Mouse (Mus musculus): ENCODE measurements around the gene B130006D01Rik. TPM values are rescaled to one million over a fixed set of nuclear protein-coding genes. Genes with fewer than 3 reads are reported as not detected.

B130006D01Rik gene
- polyA plus RNA-seq, 1 experiment from 2014 or later, result 1.6 TPM

- no peaks in the 10 kb centered on the region for H3K4me1 ChIP-seq (replicated peaks; ENCODE audit: control insufficient read depth, insufficient read depth, low read length)
- DNase-seq (ENCODE audit: low spot score), result no peak
- H3K27me3 ChIP-seq (replicated peaks; ENCODE audit: control insufficient read depth, insufficient read depth, low read length), result no peaks in the 10 kb centered on the region
- H3K9me3 ChIP-seq (ENCODE audit: control insufficient read depth, low read length), result no peaks in the 10 kb centered on the region
- H3K4me2 ChIP-seq, result no peak overlapping the region
- ATAC-seq (replicated peaks; ENCODE audit: low FRiP score), result no peak
- 88% methylated on average over 10 of the region's 10 CpGs for WGBS
- no peak overlapping the region for H3K27ac ChIP-seq (ENCODE audit: low read depth, low read length)
- H3K36me3 ChIP-seq (ENCODE audit: control insufficient read depth, insufficient read depth, low read length), result no peaks in the 10 kb centered on the region
- H3K4me3 ChIP-seq (ENCODE audit: low read depth, low read length), result no peak overlapping the region
- no peak overlapping the region for H3K9ac ChIP-seq (ENCODE audit: low read depth, low read length)
Measured at GRCm38 (mm10) chr11:95769208-95769607, 45.8 kb downstream of the B130006D01Rik start.

GRCm38 (mm10) chr11:95770720-95771364 lies 47.5 kb downstream of the B130006D01Rik start:
- no peak overlapping the region for H3K9ac ChIP-seq (ENCODE audit: low read depth, low read length)
- DNase-seq (ENCODE audit: low spot score) (no peak), ATAC-seq (replicated peaks; ENCODE audit: low FRiP score) (no peak)
- H3K27ac ChIP-seq (ENCODE audit: low read depth, low read length), result no peak overlapping the region
- H3K9me3 ChIP-seq (ENCODE audit: control insufficient read depth, low read length), result no peaks in the 10 kb centered on the region
- WGBS, result 66% methylated on average over 9 of the region's 9 CpGs
- no peaks in the 10 kb centered on the region for H3K4me1 ChIP-seq (replicated peaks; ENCODE audit: control insufficient read depth, insufficient read depth, low read length)
- no peaks in the 10 kb centered on the region for H3K27me3 ChIP-seq (replicated peaks; ENCODE audit: control insufficient read depth, insufficient read depth, low read length)
- no peak overlapping the region for H3K4me2 ChIP-seq
- H3K36me3 ChIP-seq (ENCODE audit: control insufficient read depth, insufficient read depth, low read length), result no peaks in the 10 kb centered on the region
- no peak overlapping the region for H3K4me3 ChIP-seq (ENCODE audit: low read depth, low read length)

- no peaks in the 10 kb centered on the region for H3K36me3 ChIP-seq (ENCODE audit: control insufficient read depth, insufficient read depth, low read length)
- DNase-seq (ENCODE audit: low spot score) (no peak), ATAC-seq (replicated peaks; ENCODE audit: low FRiP score) (no peak)
- no peak overlapping the region for H3K27ac ChIP-seq (ENCODE audit: low read depth, low read length)
- H3K9me3 ChIP-seq (ENCODE audit: control insufficient read depth, low read length), result no peaks in the 10 kb centered on the region
- no peaks in the 10 kb centered on the region for H3K27me3 ChIP-seq (replicated peaks; ENCODE audit: control insufficient read depth, insufficient read depth, low read length)
- H3K4me3 ChIP-seq (ENCODE audit: low read depth, low read length), result no peak overlapping the region
- no peak overlapping the region for H3K9ac ChIP-seq (ENCODE audit: low read depth, low read length)
- H3K4me2 ChIP-seq, result no peak overlapping the region
- 0 out of 2 replicates have a peak, but pooled peaks cover under 1% of the 10 kb centered on the region for H3K4me1 ChIP-seq (replicated peaks; ENCODE audit: control insufficient read depth, insufficient read depth, low read length)
- 85% methylated on average over 8 of the region's 8 CpGs for WGBS
Measured at GRCm38 (mm10) chr11:95771665-95772064, 48.3 kb downstream of the B130006D01Rik start.

GRCm38 (mm10) chr11:95773264-95773663 lies 49.9 kb downstream of the B130006D01Rik start:
- WGBS, result 81% methylated on average over 3 of the region's 3 CpGs
- peaks cover 15% of the 10 kb centered on the region for H3K4me1 ChIP-seq (replicated peaks; ENCODE audit: control insufficient read depth, insufficient read depth, low read length)
- H3K27me3 ChIP-seq (replicated peaks; ENCODE audit: control insufficient read depth, insufficient read depth, low read length), result no peaks in the 10 kb centered on the region
- no peaks in the 10 kb centered on the region for H3K36me3 ChIP-seq (ENCODE audit: control insufficient read depth, insufficient read depth, low read length)
- no peak overlapping the region for H3K4me2 ChIP-seq
- H3K4me3 ChIP-seq (ENCODE audit: low read depth, low read length), result no peak overlapping the region
- no peak for ATAC-seq (replicated peaks; ENCODE audit: low FRiP score)
- H3K9me3 ChIP-seq (ENCODE audit: control insufficient read depth, low read length), result no peaks in the 10 kb centered on the region
- no peak overlapping the region for H3K27ac ChIP-seq (ENCODE audit: low read depth, low read length)
- no peak for DNase-seq (ENCODE audit: low spot score)
- no peak overlapping the region for H3K9ac ChIP-seq (ENCODE audit: low read depth, low read length)

Other genes starting within 250 kb of the B130006D01Rik start
- 0.10 TPM in 2 replicates for gene Nxph3, start 209.0 kb upstream of the B130006D01Rik start, polyA plus RNA-seq (2014; fragmentation: Nextera tagmentation; extraction: Ambion mirVana)
- gene Ngfr, start 135.9 kb upstream of the B130006D01Rik start, polyA plus RNA-seq (2014; fragmentation: Nextera tagmentation; extraction: Ambion mirVana), result 11.1 and 11.4 TPM in 2 replicates
- gene Phb, start 56.6 kb upstream of the B130006D01Rik start, polyA plus RNA-seq (2014; fragmentation: Nextera tagmentation; extraction: Ambion mirVana), result 308 and 337 TPM in 2 replicates
- gene Zfp652, start 10.9 kb upstream of the B130006D01Rik start, polyA plus RNA-seq (2014; fragmentation: Nextera tagmentation; extraction: Ambion mirVana), result 8.7 TPM in 2 replicates
- gene Phospho1, start 100.9 kb downstream of the B130006D01Rik start, polyA plus RNA-seq (2014; fragmentation: Nextera tagmentation; extraction: Ambion mirVana), result 0.48 and 0.74 TPM in 2 replicates
- gene Gngt2, start 113.6 kb downstream of the B130006D01Rik start, polyA plus RNA-seq (2014; fragmentation: Nextera tagmentation; extraction: Ambion mirVana), result 19.5 and 22.3 TPM in 2 replicates
- gene Abi3, start 118.9 kb downstream of the B130006D01Rik start, polyA plus RNA-seq (2014; fragmentation: Nextera tagmentation; extraction: Ambion mirVana), result 6.4 and 7.9 TPM in 2 replicates
- gene B4galnt2, start 191.3 kb downstream of the B130006D01Rik start, polyA plus RNA-seq (2014; fragmentation: Nextera tagmentation; extraction: Ambion mirVana), result 0.34 and 0.51 TPM in 2 replicates